Mouse (Mus musculus) left cerebral cortex, postnatal 14 days (tissue): ENCODE measurements around the gene Pptc7. TPM values are rescaled to one million over a fixed set of nuclear protein-coding genes. Genes with fewer than 3 reads are reported as not detected.
A peak's percentile ranks its signal among the peaks of the same experiment; 100 is the strongest.

Experiments
- DNase-seq, 2 experiments: peaks; one replicate each; pipeline ENCODE4 v3.0.0; 2021 to 2022; ENCODE audit warnings: low spot score in 2 of 2, mixed read lengths in 1 of 2
- intact Hi-C: fragments of 180-260 bp; cut with DNase I; formaldehyde crosslinking; loops from one replicate; pipeline ENCODE4 v1.15.1; 2025
- total RNA-seq, 2 experiments: library from RNA; stranded (reverse); gene quantifications; 2 replicates each; pipeline ENCODE4 v1.2.3; 2021

Gene Pptc7
- total RNA-seq, 2 experiments from 2014 or later: 30.4 to 31.9 TPM

DNA sequence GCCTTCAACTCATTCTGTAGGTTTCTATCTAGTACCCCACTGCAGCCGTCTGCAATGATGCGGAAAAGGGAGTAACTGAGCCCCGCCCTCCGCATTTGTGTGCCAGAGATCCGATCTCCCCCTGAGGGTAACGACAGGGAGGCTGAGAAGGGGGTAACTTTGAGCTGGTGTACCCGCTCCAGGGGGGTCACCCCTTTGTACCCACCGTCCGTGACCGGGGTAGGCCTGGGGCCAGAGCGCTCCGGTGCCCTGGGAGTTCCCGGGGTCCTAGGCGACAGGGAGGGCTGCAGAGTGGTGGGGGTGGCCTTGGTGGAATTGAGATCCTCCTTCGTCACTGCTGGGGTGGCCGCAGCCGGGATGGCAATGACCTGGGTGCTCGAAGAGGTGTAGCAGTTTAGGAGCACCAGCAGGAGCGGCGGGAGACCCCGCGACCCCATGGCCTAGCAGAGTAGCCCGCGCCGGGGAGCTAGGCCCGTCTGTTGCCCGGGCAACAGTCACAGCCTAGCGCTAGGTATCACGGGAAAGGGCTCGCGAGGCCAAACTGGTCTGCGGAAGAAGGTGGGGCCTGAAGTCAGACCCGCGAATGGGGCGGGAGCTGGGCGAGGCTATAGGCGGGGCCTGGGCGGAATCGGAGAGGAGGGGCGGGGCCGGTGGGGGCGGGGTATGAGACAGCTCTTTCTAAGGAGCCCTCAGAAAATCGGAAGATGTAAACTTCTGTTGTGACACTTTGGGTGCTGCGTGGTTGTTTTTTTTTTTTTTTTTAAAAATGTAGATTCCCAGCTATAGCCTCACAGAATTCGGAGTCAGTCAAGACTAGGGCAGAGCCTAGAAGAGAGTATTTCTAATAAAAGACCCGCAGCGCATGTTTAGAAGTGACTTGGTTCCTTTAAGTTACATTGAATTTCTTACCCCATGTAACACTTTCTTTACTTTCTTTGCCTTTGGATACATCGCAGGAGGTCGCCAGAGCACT lies 19.9 kb upstream of the Pptc7 start, which contains the start of gene Tctn1:
Gene Tctn1, minus strand, starts transcription at position 528 of the 973 bp plus-strand sequence.
- intact Hi-C loops: loop anchor here (5.0 kb wide), 2 partner anchors 128 to 137 kb away; partner anchors contain the start of gene Arpc3
- DNase-seq: peak; percentile 85

DNA sequence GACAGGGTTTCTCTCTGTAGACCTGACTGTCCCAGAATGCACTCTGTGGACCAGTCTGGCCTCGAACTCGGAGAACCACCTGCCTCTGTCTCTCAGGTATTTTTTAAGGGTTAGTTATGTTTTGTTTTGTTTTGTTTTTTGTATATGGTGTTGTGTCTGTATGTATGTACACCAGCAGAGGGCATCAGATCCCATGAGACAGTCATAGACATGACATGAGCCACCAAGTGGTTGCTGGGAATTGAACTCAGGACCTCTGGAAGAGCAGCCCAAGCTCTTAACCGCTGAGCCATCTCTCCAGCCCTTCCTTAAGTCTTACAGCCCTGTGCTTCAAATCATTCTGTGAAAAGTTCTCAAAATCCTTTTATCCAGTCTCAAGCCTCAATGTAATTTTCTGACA lies 19.0 kb upstream of the Pptc7 start:
- intact Hi-C loops: no loop called here
- DNase-seq: no peak

DNA sequence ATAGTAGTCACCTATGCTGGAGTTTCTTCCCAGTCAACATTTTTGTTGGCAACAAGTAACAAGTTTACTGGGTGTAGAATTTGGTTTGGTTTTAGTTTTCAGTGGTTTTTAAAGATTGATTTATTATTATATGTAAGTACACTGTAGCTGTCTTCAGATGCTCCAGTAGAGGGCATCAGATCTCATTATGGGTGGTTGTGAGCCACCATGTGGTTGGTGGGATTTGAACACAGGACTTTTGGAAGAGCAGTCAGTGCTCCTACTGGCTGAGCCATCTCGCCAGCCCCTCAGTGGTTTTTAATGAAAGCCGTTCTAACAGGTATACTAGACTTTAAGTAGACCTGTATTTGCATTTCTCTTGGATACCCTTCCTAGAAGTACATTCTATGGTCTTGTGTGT lies 18.2 kb upstream of the Pptc7 start:
- no peak for DNase-seq
- intact Hi-C loops: no loop called here

DNA sequence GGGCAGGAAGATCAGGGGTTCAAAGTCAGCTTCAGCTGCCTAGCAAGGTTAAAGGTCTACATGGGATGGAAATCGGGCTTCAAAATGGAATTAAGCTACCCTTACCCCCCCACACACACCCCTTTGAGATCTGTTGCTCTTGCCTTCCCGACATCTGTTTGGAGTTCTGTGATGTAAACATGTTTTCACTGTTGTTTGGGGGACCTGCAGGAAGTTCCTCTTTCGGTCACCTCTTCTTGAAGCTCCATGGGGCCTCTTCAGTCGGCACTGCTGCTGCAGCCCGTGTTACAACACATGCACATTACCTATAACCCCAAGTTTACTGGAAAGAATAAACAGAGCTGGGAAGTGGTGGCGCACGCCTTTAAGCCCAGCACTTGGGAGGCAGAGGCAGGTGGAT lies 17.0 kb upstream of the Pptc7 start:
- DNase-seq: no peak
- intact Hi-C loops: no loop called here

DNA sequence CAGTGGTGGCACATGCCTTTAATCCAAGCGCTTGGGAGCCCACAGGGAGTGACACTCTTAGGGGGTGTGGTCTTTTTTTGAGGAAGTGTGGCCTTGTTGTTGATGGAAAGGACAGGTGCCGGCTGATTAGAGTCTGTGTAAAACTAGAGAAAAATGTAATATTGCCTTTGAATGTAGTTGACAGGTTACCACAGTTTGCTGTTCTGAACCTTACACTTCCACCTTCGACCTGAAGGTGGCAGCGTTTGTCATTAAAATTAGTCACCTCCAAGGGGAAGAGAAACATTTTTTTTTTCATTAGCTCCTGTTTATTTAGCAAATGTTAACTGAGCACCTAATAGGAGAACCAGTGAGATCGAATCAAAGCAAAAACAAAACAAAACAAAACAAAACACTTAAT lies 16.3 kb upstream of the Pptc7 start:
- intact Hi-C loops: loop anchor here (2.0 kb wide), 1 partner anchor 77 kb away; no protein-coding TSS in a partner anchor
- DNase-seq: peak; percentile 74 to 85

DNA sequence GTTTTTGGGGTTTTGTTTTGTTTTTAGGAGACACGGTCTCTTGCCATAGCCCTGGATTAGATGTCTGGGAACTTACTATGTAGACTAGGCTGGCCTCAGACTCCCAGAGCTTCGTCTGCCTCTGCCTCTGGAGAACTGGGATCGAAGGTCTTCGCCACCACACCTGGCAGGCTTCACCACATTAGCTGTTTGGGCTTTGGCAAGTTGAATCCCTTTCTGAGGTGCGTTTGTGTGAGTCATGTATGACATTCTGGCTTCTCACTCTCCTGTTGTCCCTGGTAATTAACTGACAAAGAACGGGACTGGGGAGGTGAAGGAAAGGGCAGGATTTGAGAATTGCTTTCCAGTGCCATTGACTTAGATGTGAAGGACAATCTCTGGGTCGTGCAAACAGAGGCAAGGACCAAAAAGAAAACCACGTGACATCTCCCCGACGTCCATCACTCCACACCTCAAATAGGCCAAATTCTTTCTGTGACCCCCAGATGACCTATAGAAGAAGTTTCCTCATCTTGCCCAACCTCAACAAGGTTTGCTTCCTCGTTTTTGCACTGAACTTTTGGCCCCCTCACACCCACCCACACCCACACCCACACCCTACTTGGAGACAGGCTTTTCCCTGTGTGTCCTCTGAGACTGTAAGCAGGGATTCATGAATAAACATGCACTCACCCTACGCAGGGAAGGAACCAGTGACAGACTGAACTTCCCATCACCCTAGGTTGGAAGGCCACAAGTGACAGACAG lies 15.1 kb upstream of the Pptc7 start:
- DNase-seq: no peak
- intact Hi-C loops: loop anchor here (2.0 kb wide), 1 partner anchor 76 kb away; no protein-coding TSS in a partner anchor

DNA sequence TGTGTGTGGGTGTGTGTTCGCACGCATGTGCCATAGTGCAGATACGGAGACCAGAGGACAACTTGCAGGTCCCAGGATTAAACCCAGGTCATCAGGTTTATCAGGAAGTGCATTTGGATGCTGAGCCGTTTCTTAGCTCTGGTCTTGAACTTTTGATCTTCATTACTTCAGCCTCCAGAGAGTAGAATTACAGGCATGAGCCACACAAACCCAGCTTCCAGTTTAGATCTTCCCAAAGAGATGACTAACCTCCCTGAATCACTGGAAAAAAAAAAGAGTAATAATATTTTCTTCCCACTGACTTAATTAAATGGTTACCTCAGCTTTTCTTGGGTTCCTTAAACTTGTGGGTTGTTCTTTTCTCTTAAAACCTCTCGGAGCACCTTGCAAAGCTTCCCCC lies 11.3 kb upstream of the Pptc7 start:
- no peak for DNase-seq
- intact Hi-C loops: no loop called here

DNA sequence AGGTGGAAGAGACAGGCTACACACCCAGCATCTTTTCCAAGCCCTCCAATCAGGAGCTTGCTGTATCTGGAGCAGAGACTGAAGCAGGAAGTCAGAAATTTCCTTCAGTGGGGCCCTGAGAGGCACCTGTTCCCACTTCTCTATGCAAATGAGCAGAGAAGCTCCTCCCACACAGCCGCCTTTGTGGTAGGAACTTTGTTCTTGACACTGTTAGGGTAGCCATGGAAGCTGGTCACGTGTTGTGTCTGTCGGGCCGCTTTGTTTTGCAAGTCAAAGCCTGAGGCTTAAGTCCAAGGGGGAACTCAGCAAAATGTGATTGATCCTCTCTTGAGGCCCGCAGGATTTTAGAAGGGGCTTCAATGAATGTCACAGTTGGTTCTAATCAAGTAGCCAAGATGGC lies 9.4 kb upstream of the Pptc7 start:
- peak in 1 of 2 experiments; percentile 37 for DNase-seq

DNA sequence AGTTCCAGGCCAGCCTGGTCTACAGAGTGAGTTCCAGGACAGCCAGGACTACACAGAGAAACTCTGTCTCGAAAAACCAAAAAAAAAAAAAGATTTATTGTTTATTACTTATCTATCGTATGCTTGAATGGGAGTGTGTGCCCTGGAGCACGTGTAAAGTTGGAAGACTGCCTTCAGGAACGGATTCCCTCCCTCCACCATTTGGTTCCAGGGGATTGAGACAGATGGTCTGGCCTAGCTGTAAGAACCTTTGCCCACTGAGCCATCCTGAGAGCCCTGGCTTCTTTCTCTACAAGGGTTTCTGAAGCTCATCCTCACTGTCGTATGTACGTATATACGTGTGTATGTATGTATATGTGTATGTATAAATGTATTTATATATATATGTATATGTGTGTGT lies 5.2 kb upstream of the Pptc7 start:
- intact Hi-C loops: no loop called here
- no peak for DNase-seq

More for the DNA sequence above, 9.4 kb upstream of the Pptc7 start:
- intact Hi-C loops: no loop called here

DNA sequence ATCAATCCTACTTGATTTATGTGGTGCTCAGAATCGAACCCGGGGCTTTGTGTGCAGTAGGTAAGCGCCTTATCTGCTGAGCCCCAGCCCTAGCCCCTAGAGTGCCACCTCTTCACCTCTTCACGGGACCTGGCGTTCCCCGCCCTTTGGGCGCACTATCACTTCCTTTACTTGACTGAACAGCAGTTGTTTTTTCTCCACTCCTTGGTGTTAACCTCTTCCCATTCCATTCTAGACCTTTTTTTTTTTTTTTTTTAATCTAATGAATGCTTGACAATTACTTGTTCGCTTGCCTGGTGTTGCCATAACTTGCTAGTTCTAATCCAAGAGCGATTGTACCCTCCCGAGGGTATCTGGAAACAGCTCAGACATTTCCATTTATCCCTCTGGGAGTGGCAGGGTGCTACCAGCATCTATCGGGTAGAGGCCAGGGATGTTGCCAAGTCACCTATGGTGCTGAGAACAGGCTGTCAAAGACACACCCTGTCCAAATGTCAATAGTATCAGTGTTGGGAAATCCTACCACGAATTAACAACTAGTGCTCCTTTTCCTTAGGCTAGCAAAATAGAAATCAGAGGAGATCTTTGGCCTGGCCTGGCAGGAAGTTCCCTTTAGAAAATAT lies 4.3 kb upstream of the Pptc7 start:
- intact Hi-C loops: no loop called here
- no peak for DNase-seq

DNA sequence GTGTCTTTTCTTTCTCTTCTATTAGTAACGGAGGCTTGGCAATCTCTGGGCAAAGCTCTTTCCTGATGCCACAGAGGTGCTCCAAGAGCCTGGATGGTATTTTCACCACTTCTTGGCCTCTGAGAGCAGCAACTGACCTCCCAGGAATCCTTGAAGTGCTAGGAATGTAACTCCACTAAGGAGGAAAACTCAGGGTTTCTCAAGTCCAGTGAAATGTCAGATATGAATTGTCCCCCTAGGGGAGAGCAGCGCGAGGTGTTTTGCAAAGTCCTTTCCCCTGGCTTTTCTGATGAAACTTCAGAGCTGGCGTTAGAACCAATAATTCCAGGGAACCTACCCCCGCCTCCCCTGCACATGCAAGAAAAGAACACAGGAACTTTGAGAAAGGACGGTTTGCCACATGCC lies 3.7 kb upstream of the Pptc7 start:
- no peak for DNase-seq
- intact Hi-C loops: no loop called here

DNA sequence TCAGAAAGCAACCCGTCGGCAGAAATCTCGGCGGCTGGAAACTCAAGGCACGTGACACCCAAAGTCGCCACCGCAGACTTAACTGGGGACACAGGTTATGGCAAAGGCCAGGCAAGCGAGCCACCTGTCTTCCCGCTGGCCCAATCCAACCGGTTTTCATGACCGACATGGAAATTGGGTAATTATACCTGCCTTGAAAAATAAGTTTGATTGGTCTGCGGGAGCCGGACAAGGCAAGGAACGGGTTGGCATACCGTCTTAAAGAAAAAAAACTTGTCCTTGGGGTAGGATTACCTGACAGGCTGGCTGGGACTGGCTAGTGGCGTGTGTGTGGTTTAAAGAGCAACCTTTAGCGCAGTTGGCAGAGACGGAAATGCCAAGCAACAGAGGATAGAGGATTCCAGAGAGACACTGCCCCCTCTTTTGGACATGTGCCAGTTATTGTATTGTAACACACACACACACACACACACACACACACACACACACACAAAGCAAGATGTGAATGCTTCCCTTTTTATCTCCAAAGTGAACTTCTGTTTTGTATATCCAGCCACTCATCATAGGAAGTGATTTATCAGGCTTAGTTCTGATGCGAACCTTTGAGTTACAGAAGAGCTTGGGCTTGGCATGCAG lies 3.2 kb upstream of the Pptc7 start:
- DNase-seq: peak in 1 of 2 experiments; percentile 70
- intact Hi-C loops: no loop called here

DNA sequence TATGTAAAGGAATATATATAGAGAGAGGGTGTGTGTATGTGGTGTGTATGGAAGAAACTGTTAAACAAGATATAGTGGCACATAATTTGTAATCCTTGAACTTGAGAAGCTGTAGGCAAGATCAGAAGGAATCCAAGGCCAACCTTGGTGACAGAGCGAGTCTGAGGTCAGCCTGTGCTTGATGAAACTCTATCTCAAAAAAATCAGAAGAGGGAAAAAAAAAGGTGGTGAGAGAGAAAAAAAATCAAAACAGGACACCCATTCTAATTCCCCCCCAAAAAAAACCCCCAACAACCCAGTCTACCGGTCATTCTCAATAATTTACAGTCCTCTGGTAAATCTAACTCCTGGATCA lies 360 bp upstream of the Pptc7 start:
- intact Hi-C loops: no loop called here
- no peak for DNase-seq

DNA sequence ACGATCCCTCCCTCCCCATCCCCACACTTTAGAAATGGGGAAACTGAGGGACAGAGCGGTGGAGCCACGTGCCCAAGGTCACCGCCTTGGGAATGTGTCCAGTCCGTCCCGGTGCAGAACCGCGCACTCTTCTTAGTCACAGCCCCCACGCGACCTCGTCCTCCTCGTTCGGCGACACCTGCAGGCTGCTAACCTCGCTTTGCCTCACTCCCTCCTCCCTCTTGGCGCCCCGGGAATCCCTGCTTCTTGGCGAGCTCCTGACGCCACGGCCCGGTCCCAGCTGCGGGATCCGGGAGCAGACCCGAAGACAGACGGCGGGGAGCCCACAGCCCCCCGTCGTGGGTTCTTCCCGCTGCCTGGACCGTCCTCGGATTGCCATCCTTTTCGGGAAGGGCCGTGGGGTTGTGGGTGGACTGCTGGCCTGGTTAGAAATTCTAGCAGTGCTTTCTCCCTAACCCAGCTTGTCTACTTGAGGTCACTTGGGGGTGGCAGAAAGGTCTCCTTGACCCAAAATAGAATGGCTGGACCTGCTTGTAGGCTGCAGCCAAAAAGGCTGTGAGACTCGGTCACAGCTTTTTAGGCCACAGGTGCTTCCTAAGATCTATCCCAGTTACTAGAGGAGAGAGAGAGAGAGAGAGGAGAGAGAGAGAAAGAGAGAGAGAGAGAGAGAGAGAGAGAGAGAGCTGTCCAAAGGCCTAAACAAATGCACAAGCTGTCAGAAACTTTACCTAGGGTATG lies 1.0 kb downstream of the Pptc7 start:
- intact Hi-C loops: no loop called here
- DNase-seq: peak; percentile 34 to 38

DNA sequence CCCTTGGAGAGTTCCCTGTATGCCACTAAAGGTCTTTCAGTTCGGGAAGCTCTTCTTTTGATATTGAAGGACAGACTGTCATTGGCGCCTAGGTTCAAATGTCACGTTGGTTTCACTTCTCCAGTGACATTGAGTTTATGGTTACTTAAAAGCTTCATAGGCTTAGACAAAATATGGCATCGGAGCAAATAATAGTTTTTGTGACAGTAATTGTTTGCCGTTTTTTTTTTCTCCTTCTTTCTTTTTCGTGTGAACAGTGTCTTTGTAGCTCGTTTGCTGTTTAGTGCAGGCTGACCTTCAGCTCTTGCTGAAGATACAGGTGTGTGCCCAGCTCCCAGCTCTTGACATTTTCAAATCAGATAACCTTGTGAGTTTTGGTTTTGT lies 1.6 kb downstream of the Pptc7 start:
- intact Hi-C loops: no loop called here

DNA sequence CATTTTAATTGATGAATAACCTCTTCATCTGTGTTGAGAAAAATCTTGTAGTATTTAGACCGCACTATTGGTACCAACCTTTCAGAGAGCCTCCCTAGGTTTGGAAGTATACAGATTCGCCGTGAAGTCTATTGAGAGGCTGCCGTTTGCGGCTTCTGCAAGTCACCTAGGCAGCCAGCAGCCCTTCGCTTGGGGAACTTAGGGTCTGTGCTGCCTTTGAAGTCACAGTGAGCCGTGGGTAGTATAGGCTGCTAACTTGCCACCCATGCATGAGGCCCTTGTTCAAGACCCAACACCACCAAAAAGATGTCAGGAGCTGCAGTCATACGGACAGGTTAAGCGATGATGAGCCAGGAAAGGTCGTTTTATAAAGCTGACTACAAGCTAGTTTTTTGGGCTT lies 2.0 kb downstream of the Pptc7 start:
- intact Hi-C loops: no loop called here

More for the DNA sequence above, 1.6 kb downstream of the Pptc7 start:
- DNase-seq: no peak

DNA sequence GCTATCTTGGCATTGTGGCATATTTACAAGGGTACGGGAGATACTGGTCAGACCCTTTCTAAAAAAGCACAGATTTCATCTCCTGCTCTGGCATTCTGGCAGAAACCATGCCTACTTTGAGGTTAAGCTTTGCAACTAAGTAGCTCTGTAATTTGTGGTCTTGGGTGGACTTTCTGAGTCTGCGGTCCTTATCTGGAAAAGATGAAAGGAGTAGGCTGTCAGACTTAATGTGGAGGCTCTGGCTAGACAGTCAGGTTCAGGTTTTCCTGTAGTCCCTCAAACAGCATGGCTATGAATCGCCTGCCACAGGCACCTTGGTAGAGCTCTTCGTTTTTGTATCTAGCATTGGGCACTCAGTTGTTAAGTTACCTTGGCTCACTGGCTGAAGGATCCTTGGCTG lies 2.9 kb downstream of the Pptc7 start:
- intact Hi-C loops: no loop called here
- DNase-seq: no peak

More for the DNA sequence above, 2.0 kb downstream of the Pptc7 start:
- DNase-seq: no peak

DNA sequence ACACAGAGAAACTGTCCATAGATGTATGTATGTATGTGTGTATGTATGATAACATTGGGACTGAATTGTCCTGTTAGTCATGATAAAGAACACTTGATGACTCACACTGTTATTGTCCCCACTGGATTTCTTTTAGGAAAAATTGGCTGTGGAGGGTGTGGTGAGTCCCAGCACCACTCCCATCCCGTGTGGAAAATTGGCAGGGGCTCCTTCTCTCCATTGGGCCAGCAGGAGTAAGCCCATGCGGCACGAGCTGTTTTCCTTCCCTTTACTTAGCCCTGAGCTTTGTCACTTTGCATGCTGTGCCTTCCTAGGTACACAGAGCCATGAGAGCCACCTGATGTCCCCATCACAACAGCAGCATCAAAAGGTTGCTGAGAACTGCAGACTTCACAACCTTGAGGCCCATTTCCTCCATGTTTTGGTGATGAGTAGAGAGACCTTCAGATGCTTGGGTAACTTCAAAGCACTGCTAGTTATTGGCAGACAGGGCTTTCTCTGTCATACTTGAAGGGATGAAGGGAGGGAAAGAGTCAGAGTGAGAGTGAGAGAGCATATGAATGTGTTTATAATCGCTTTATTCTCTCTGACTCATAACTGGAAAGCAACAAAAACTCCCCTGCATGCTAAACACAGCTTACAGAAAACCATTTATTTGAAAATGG lies 4.1 kb downstream of the Pptc7 start:
- DNase-seq: no peak

More for the DNA sequence above, 4.1 kb downstream of the Pptc7 start:
- intact Hi-C loops: no loop called here
